Mouse (Mus musculus) stomach, embryonic 16.5 days (tissue): Measurements from ENCODE around the gene Khdc1a. TPM values are rescaled to one million over a fixed set of nuclear protein-coding genes. Genes with fewer than 3 reads are reported as not detected.

Experiments
- ATAC-seq: fragments of 200-750 bp; cut with Nextera tagmentation; 2 replicates; pipeline ENCODE4 v1.8.0; 2017; ENCODE audit warnings: moderate number of reproducible peaks, moderate TSS enrichment; ENCODE audit not compliant: insufficient read depth, low FRiP score
- H3K27ac ChIP-seq: fragments of 300-500 bp; sonication (generic); 2 replicates; pipeline ENCODE4 v1.5.1; 2014; ENCODE audit warnings: low read length
- H3K27me3 ChIP-seq: fragments of 300-500 bp; sonication (generic); 2 replicates; pipeline ENCODE4 v1.6.1; 2014; ENCODE audit warnings: low read length, control low read depth, mixed read lengths; ENCODE audit not compliant: control insufficient read depth, insufficient read depth
- H3K36me3 ChIP-seq: fragments of 300-500 bp; sonication (generic); 2 replicates; pipeline ENCODE4 v1.6.1; 2014; ENCODE audit warnings: low read length; ENCODE audit not compliant: control insufficient read depth, insufficient read depth
- H3K4me1 ChIP-seq: fragments of 300-500 bp; sonication (generic); 2 replicates; pipeline ENCODE4 v1.6.1; 2014; ENCODE audit warnings: low read length, control low read depth, mixed read lengths; ENCODE audit not compliant: control insufficient read depth, insufficient read depth
- H3K4me2 ChIP-seq: fragments of 300-500 bp; sonication (generic); 2 replicates; pipeline ENCODE4 v1.6.1; 2014; ENCODE audit warnings: low read depth, low read length, mixed read lengths
- H3K4me3 ChIP-seq: fragments of 300-500 bp; sonication (generic); replicated peaks from 2 replicates; pipeline ENCODE4 v1.5.1; 2014; ENCODE audit warnings: mild to moderate bottlenecking, low read length
- H3K9ac ChIP-seq: fragments of 300-500 bp; sonication (generic); 2 replicates; pipeline ENCODE4 v1.6.1; 2014; ENCODE audit warnings: low read length
- H3K9me3 ChIP-seq: fragments of 300-500 bp; sonication (generic); replicated peaks from 2 replicates; pipeline ENCODE4 v1.6.1; 2016; ENCODE audit warnings: low read length, control low read depth; ENCODE audit not compliant: control insufficient read depth
- WGBS: fragments of 180-500 bp; shearing (Covaris S2); extraction: QIAGEN DNeasy Blood & Tissue Kit; methylation state at CpG from one replicate; pipeline ENCODE4 v1.1.7; 2014; 5-methylcytosine and 5-hydroxymethylcytosine counted together
- polyA plus RNA-seq: library from polyadenylated mRNA; unstranded; fragments of >200 nt; fragmentation: Nextera tagmentation; extraction: Ambion mirVana; gene quantifications from 2 replicates; pipeline ENCODE4 v1.2.1, GENCODE M21; 2015

The Khdc1a gene
- polyA plus RNA-seq = not detected in 2 replicates

- Histone ChIP-seq H3K9ac (no peak within 1 kb of the TSS), H3K27me3 (no peaks in the 10 kb centered on the region), H3K9me3 (no peaks in the 10 kb centered on the region), H3K36me3 (no peaks in the 10 kb centered on the region), H3K4me2 (no peak within 1 kb of the TSS), H3K4me3 (no peak within 1 kb of the TSS), H3K27ac (no peak within 1 kb of the TSS), H3K4me1 (no peaks in the 10 kb centered on the region)
- ATAC-seq = no peak
- WGBS = 77% methylated on average over 2 of the region's 2 CpGs
Observed at GRCm38 (mm10) chr1:21349341-21349740, at the start of gene Khdc1a. Gene Khdc1a, plus strand, starts transcription at chr1:21349641.

- no peak for ATAC-seq
- H3K36me3 ChIP-seq = no peaks in the 10 kb centered on the region
- no peak overlapping the region for H3K9ac ChIP-seq
- WGBS = 57% methylated on average over 3 of the region's 3 CpGs
- no peak overlapping the region for H3K27ac ChIP-seq
- H3K4me2 ChIP-seq = no peak overlapping the region
- no peak overlapping the region for H3K4me3 ChIP-seq
- no peaks in the 10 kb centered on the region for H3K27me3 ChIP-seq
- no peaks in the 10 kb centered on the region for H3K4me1 ChIP-seq
- H3K9me3 ChIP-seq = no peaks in the 10 kb centered on the region
Observed at GRCm38 (mm10) chr1:21299826-21300225, 49.6 kb upstream of the Khdc1a start.

GRCm38 (mm10) chr1:21301686-21302085 is 47.8 kb upstream of the Khdc1a start:
- H3K27me3 ChIP-seq = no peaks in the 10 kb centered on the region
- no peaks in the 10 kb centered on the region for H3K9me3 ChIP-seq
- no peaks in the 10 kb centered on the region for H3K36me3 ChIP-seq
- no peak overlapping the region for H3K4me3 ChIP-seq
- ATAC-seq = no peak
- no peak overlapping the region for H3K9ac ChIP-seq
- no peak overlapping the region for H3K4me2 ChIP-seq
- WGBS = 75% methylated on average over 3 of the region's 3 CpGs
- H3K4me1 ChIP-seq = no peaks in the 10 kb centered on the region
- no peak overlapping the region for H3K27ac ChIP-seq

- no peak for ATAC-seq
- no peak overlapping the region for H3K9ac ChIP-seq
- H3K4me2 ChIP-seq = no peak overlapping the region
- 69% methylated on average over 3 of the region's 3 CpGs for WGBS
- H3K27ac ChIP-seq = no peak overlapping the region
- no peaks in the 10 kb centered on the region for H3K4me1 ChIP-seq
- H3K9me3 ChIP-seq = no peaks in the 10 kb centered on the region
- no peaks in the 10 kb centered on the region for H3K36me3 ChIP-seq
- no peaks in the 10 kb centered on the region for H3K27me3 ChIP-seq
- no peak overlapping the region for H3K4me3 ChIP-seq
Observed at GRCm38 (mm10) chr1:21304174-21304573, 45.3 kb upstream of the Khdc1a start.

- no peak overlapping the region for H3K4me2 ChIP-seq
- no peak overlapping the region for H3K4me3 ChIP-seq
- no peak overlapping the region for H3K27ac ChIP-seq
- no peaks in the 10 kb centered on the region for H3K27me3 ChIP-seq
- H3K9me3 ChIP-seq = no peaks in the 10 kb centered on the region
- H3K4me1 ChIP-seq = no peaks in the 10 kb centered on the region
- no peak for ATAC-seq
- 68% methylated on average over 4 of the region's 4 CpGs for WGBS
- no peaks in the 10 kb centered on the region for H3K36me3 ChIP-seq
- no peak overlapping the region for H3K9ac ChIP-seq
Observed at GRCm38 (mm10) chr1:21304646-21305045, 44.8 kb upstream of the Khdc1a start.

GRCm38 (mm10) chr1:21305443-21305842 is 44.0 kb upstream of the Khdc1a start:
- no peak overlapping the region for H3K4me2 ChIP-seq
- no peak overlapping the region for H3K4me3 ChIP-seq
- H3K27ac ChIP-seq = no peak overlapping the region
- H3K4me1 ChIP-seq = no peaks in the 10 kb centered on the region
- H3K36me3 ChIP-seq = no peaks in the 10 kb centered on the region
- ATAC-seq = no peak
- WGBS = 93% methylated on average over 3 of the region's 3 CpGs
- H3K9me3 ChIP-seq = no peaks in the 10 kb centered on the region
- no peaks in the 10 kb centered on the region for H3K27me3 ChIP-seq
- H3K9ac ChIP-seq = no peak overlapping the region

- no peaks in the 10 kb centered on the region for H3K4me1 ChIP-seq
- H3K27me3 ChIP-seq = no peaks in the 10 kb centered on the region
- no peaks in the 10 kb centered on the region for H3K9me3 ChIP-seq
- H3K27ac ChIP-seq = no peak overlapping the region
- no peak overlapping the region for H3K4me3 ChIP-seq
- H3K9ac ChIP-seq = no peak overlapping the region
- 87% methylated on average over 2 of the region's 2 CpGs for WGBS
- no peak overlapping the region for H3K4me2 ChIP-seq
- no peak for ATAC-seq
- H3K36me3 ChIP-seq = no peaks in the 10 kb centered on the region
Observed at GRCm38 (mm10) chr1:21314336-21314735, 35.1 kb upstream of the Khdc1a start.

GRCm38 (mm10) chr1:21315756-21316155 is 33.7 kb upstream of the Khdc1a start:
- Histone ChIP-seq H3K36me3 (no peaks in the 10 kb centered on the region), H3K9ac (no peak overlapping the region), H3K4me1 (no peaks in the 10 kb centered on the region), H3K4me3 (no peak overlapping the region), H3K27ac (no peak overlapping the region), H3K4me2 (no peak overlapping the region), H3K9me3 (no peaks in the 10 kb centered on the region), H3K27me3 (no peaks in the 10 kb centered on the region)
- no peak for ATAC-seq
- 90% methylated on average over 2 of the region's 2 CpGs for WGBS

GRCm38 (mm10) chr1:21316305-21316704 is 33.1 kb upstream of the Khdc1a start:
- H3K36me3 ChIP-seq = no peaks in the 10 kb centered on the region
- WGBS = 70% methylated on average over 2 of the region's 2 CpGs
- H3K27me3 ChIP-seq = no peaks in the 10 kb centered on the region
- no peak overlapping the region for H3K9ac ChIP-seq
- no peak overlapping the region for H3K27ac ChIP-seq
- no peaks in the 10 kb centered on the region for H3K9me3 ChIP-seq
- ATAC-seq = no peak
- H3K4me1 ChIP-seq = no peaks in the 10 kb centered on the region
- H3K4me3 ChIP-seq = no peak overlapping the region
- H3K4me2 ChIP-seq = no peak overlapping the region

GRCm38 (mm10) chr1:21318202-21318601 is 31.2 kb upstream of the Khdc1a start:
- Histone ChIP-seq H3K27me3 (no peaks in the 10 kb centered on the region), H3K9me3 (no peaks in the 10 kb centered on the region), H3K9ac (no peak overlapping the region), H3K36me3 (no peaks in the 10 kb centered on the region), H3K4me1 (no peaks in the 10 kb centered on the region), H3K4me2 (no peak overlapping the region), H3K4me3 (no peak overlapping the region), H3K27ac (no peak overlapping the region)
- ATAC-seq = no peak
